Mouse (Mus musculus) lung, adult 18-20 months (tissue): ENCODE data around the gene Eif3d.
A peak's percentile ranks its signal among the peaks of the same experiment; 100 is the strongest.

Experiments
- DNase-seq, 2 experiments: peaks; one replicate each; pipeline ENCODE4 v3.0.0; 2022; ENCODE audit warnings: mixed read lengths in 2 of 2

Gene Eif3d

DNA sequence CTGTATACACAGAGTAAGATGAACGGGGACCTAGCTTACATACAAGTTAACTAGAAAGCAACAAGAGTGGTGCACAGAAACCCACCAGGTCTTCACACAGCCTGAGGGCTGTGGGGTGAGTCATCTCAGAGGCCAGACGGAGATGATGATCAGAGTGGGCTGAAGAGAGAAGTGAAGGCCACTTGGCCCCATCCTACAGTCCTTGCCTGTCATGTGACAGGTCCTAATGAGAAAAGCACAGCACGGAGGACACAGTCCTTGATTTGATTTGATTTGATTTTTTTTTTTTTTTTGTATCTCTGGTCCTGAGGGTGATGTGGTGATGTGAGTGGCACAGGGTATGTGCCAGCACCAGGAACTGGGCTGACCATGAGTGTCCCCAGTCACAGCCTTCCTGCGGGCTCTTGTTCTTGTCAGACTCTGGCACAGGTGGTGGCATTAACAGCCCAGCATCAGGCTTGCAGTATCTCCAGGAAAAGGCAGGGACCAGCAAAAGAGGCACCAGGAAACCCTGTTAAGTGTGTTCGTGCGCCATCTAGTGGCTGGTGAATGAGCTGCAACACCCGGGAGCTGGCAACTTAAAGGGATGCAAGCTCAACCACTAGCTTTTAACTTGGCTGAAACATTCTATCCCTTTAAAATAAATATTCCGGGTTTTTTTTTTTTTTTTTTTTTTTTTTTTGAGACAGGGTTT is 53.6 kb downstream of the Eif3d start:
- DNase-seq = peak; percentile 92 to 93

DNA sequence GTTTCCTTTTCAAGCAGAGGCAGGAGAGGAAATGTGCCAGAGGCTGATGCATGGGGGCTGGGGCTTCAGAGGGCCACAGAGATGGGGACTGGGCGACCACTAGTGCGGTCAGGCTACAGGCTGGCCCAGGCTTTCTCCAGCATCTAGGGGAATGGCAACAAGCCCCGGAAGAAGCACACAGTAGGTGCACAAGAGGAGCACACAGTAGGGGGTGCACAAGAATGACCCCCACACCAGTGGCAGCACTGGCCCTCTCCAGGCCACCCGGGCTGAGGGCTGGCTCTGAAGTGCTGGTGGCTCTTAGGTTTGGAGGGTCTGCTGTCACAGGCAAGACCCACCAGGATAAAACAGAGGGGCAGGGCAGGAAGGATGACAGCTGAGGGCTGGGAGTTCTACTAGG is 55.3 kb downstream of the Eif3d start:
- DNase-seq = no peak

DNA sequence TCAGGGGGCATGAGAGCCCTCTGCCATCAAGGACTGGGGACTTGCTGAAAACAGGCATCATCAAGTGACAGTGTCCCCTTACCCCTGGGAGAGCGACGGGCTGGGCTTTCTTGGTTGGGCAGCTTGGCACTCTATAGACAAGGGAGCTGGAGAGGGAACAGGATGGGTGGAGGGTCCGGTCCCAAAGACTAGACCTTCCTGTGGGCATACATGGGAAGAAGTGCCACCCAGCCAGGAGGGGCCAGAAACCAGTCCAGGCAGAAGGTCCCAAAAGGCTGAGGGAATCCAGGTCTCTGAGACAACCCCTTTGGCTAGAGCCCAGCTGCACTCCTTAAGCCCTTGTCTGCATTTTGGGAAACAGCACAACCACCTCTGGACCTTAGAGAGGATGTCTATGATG is 56.1 kb downstream of the Eif3d start:
- DNase-seq = peak; percentile 48 to 69

DNA sequence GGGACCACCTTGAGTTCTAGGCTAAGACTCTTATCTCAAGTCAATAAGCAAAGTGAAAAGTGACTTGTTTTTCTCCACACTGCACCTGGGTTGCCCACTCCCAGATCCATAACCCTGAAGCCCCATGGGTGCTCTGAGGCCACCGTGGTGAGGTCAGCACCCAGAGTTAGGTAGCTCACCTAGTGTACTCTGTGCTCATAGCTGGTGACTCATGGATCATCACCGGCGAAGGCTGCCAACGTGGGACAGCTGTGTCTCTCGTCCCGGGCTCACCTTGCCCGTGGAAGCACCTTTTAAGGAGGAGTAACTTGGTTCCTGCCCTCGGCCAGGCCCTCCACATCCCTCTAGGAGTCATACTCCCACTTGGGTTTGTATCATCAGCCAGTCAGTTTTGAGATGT is 57.6 kb downstream of the Eif3d start:
- no peak for DNase-seq

DNA sequence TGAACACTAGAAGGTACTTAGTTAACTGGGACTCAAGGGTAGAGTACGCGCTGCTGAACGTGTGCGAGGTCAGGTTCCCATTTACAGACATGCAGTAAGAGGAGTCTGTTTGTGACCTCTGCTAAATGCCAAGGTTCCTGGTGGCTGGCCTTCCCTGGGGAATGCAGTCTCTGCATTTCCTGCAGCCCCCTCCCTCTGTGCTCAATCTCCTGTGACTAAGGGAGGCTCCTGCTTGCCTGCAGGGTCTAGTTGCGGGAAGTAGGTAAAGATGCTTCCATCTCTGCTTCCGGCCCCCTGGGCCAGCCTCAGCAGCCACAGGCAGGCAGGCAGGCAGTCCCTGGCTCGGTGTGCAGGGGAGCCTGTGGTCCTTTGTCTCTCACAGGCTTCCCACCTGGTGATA is 58.0 kb downstream of the Eif3d start:
- no peak for DNase-seq

DNA sequence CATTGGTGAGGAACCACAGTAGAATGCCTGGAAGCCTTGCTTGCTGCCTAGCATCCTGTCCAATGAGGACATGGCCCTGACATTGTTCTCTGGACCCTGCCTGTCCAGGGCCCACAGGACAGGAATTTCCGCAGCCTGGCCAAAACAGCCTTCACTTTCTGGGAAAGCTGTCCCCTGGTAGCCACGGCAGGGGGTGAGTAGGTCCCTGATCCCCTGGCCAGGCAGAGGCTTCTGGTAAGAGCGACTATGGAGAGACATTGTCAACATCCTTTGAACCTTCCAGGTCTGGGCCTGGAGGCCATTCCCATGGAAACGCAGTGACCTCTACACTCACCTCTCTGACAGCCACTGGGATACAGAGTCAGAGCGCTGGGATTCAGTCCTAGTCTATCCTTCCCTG is 58.6 kb downstream of the Eif3d start:
- peak in 1 of 2 experiments; percentile 43 for DNase-seq

DNA sequence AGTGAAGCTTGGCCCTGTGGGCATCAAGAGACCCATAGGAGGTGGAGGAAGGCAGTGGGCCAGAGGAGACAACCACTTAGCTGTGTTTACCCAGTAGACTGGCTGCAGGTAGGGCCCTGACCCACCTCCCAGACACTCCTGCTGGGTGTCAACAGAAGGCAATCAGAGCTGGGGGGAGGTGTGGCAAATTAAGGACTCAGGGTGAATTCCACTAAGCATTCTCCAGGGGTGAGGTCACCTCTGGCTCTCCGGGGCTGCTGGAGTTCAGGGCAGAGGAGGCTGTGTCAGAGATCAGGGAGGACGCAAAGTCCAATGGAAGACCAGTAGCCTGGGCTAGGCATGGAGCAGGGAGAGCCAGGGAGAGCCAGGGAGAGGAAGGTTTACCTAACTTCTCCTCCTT is 59.5 kb downstream of the Eif3d start:
- peak; percentile 90 to 93 for DNase-seq
